Mouse (Mus musculus) liver, adult 2 months (tissue): ENCODE measurements around the gene Zfp523. TPM values are rescaled to one million over a fixed set of nuclear protein-coding genes. Genes with fewer than 3 reads are reported as not detected.
A peak's percentile ranks its signal among the peaks of the same experiment; 100 is the strongest.

Experiments used
- DNase-seq: peaks from one replicate; pipeline ENCODE4 v3.0.0-alpha.2; 2011; ENCODE audit warnings: low read depth, low spot score; ENCODE audit errors: extremely low read depth
- H3K27ac ChIP-seq: fragments of 200-500 bp; replicated peaks from 2 replicates; pipeline ENCODE4 v1.5.1; 2012; ENCODE audit warnings: low read depth, mild to moderate bottlenecking, control low read depth, inconsistent platforms, low read length; ENCODE audit not compliant: insufficient read depth
- H3K27me3 ChIP-seq: fragments of 200-500 bp; 2 replicates; pipeline ENCODE4 v1.6.1; 2012; ENCODE audit warnings: mild to moderate bottlenecking, moderate library complexity, low read length, inconsistent platforms; ENCODE audit not compliant: control insufficient read depth, insufficient read depth
- H3K36me3 ChIP-seq: fragments of 200-500 bp; 2 replicates; pipeline ENCODE4 v1.6.1; 2012; ENCODE audit warnings: low read length, inconsistent platforms; ENCODE audit not compliant: control insufficient read depth, insufficient read depth
- H3K4me1 ChIP-seq: fragments of 200-500 bp; 2 replicates; pipeline ENCODE4 v1.6.1; 2011; ENCODE audit warnings: low read length; ENCODE audit not compliant: control insufficient read depth, insufficient read depth
- H3K4me3 ChIP-seq: fragments of 200-500 bp; 2 replicates; pipeline ENCODE4 v1.5.1; 2011; ENCODE audit warnings: low read depth, mild to moderate bottlenecking, control low read depth, low read length, moderate library complexity; ENCODE audit not compliant: insufficient read depth
- H3K79me2 ChIP-seq: fragments of 200-500 bp; 2 replicates; pipeline ENCODE4 v1.6.1; 2012; ENCODE audit warnings: inconsistent platforms, mild to moderate bottlenecking, low read length, moderate library complexity; ENCODE audit not compliant: control insufficient read depth, insufficient read depth
- H3K9ac ChIP-seq: fragments of 200-500 bp; 2 replicates; pipeline ENCODE4 v1.6.1; 2012; ENCODE audit warnings: low read depth, mild to moderate bottlenecking, control low read depth, inconsistent platforms, low read length
- CTCF ChIP-seq: fragments of 200-500 bp; IDR thresholded peaks from 2 replicates; pipeline ENCODE4 v1.5.1; 2011; ENCODE audit warnings: low read depth, low read length, control low read depth
- POLR2A ChIP-seq: fragments of 200-500 bp; IDR thresholded peaks from 2 replicates; pipeline ENCODE4 v1.6.1; 2011; ENCODE audit warnings: low read length, control low read depth; ENCODE audit not compliant: insufficient read depth; ENCODE audit errors: extremely low read depth
- WGBS: fragments of 180-500 bp; shearing (Covaris S2); methylation state at CpG from one replicate; pipeline ENCODE4 v1.1.7; 2018; 5-methylcytosine and 5-hydroxymethylcytosine counted together
- polyA plus RNA-seq: library from polyadenylated mRNA; depleted of rRNA; stranded (reverse); fragments of >200 nt; gene quantifications from 2 replicates; pipeline ENCODE4 v1.2.3, GENCODE M21; 2012
- total RNA-seq: library from RNA; depleted of rRNA; stranded (reverse); fragments of >200 nt; gene quantifications from 2 replicates; pipeline ENCODE4 v1.2.3, GENCODE M21; 2014

Gene Zfp523
- total and polyA plus RNA-seq, 2 experiments, result 10.4 to 33.6 TPM

GRCm38 (mm10) chr17:28237874-28238273 is 60.9 kb downstream of the Zfp523 start:
- Histone ChIP-seq H3K27ac (no peak overlapping the region), H3K79me2 (peaks cover 32% of the 10 kb centered on the region), H3K9ac (no peak overlapping the region), H3K27me3 (no peaks in the 10 kb centered on the region), H3K36me3 (no peaks in the 10 kb centered on the region), H3K4me3 (no peak overlapping the region), H3K4me1 (peaks cover 38% of the 10 kb centered on the region)
- DNase-seq, result no peak
- TF ChIP-seq POLR2A (no peak), CTCF (no peak)
- 78% methylated on average over 6 of the region's 6 CpGs for WGBS

- peak; percentile 92 for DNase-seq
- H3K27ac ChIP-seq, result no peak overlapping the region
- no peak overlapping the region for H3K9ac ChIP-seq
- peaks cover 33% of the 10 kb centered on the region for H3K4me1 ChIP-seq
- TF ChIP-seq POLR2A (no peak), CTCF (no peak)
- no peaks in the 10 kb centered on the region for H3K27me3 ChIP-seq
- H3K4me3 ChIP-seq, result no peak overlapping the region
- 39% methylated on average over 5 of the region's 5 CpGs for WGBS
- H3K79me2 ChIP-seq, result peaks cover 43% of the 10 kb centered on the region
- H3K36me3 ChIP-seq, result no peaks in the 10 kb centered on the region
These were observed 63.9 kb downstream of the Zfp523 start for GRCm38 (mm10) chr17:28240846-28241245.

- no peak overlapping the region for H3K27ac ChIP-seq
- 91% methylated on average over 6 of the region's 6 CpGs for WGBS
- no peaks in the 10 kb centered on the region for H3K27me3 ChIP-seq
- TF ChIP-seq CTCF (no peak), POLR2A (no peak)
- H3K4me3 ChIP-seq, result no peak overlapping the region
- peaks cover 27% of the 10 kb centered on the region for H3K4me1 ChIP-seq
- no peaks in the 10 kb centered on the region for H3K36me3 ChIP-seq
- no peak for DNase-seq
- no peak overlapping the region for H3K9ac ChIP-seq
- peaks cover 47% of the 10 kb centered on the region for H3K79me2 ChIP-seq
These were observed 65.4 kb downstream of the Zfp523 start for GRCm38 (mm10) chr17:28242296-28242695.

GRCm38 (mm10) chr17:28244214-28244613 is 67.3 kb downstream of the Zfp523 start:
- Histone ChIP-seq H3K79me2 (peaks cover 37% of the 10 kb centered on the region), H3K27me3 (no peaks in the 10 kb centered on the region), H3K27ac (no peak overlapping the region), H3K4me3 (no peak overlapping the region), H3K4me1 (peaks cover 24% of the 10 kb centered on the region), H3K36me3 (no peaks in the 10 kb centered on the region), H3K9ac (no peak overlapping the region)
- WGBS, result 73% methylated on average over 6 of the region's 6 CpGs
- TF ChIP-seq POLR2A (no peak), CTCF (no peak)
- DNase-seq, result no peak

- H3K4me3 ChIP-seq, result no peak overlapping the region
- no peaks in the 10 kb centered on the region for H3K36me3 ChIP-seq
- no peak for TF ChIP-seq CTCF
- TF ChIP-seq POLR2A, result no peak
- H3K27ac ChIP-seq, result no peak overlapping the region
- H3K27me3 ChIP-seq, result no peaks in the 10 kb centered on the region
- H3K4me1 ChIP-seq, result peaks cover 24% of the 10 kb centered on the region
- H3K9ac ChIP-seq, result no peak overlapping the region
- DNase-seq, result peak; percentile 50
- WGBS, result 48% methylated on average over 6 of the region's 6 CpGs
- H3K79me2 ChIP-seq, result peaks cover 37% of the 10 kb centered on the region
These were observed 67.8 kb downstream of the Zfp523 start for GRCm38 (mm10) chr17:28244714-28245113.

GRCm38 (mm10) chr17:28246640-28247039 is 69.7 kb downstream of the Zfp523 start:
- H3K9ac ChIP-seq, result no peak overlapping the region
- H3K4me1 ChIP-seq, result peaks cover 18% of the 10 kb centered on the region
- no peaks in the 10 kb centered on the region for H3K27me3 ChIP-seq
- 34% methylated on average over 11 of the region's 11 CpGs for WGBS
- H3K4me3 ChIP-seq, result no peak overlapping the region
- DNase-seq, result peak; percentile 27
- no peak; the same call in 1 of the 2 replicates for TF ChIP-seq CTCF
- TF ChIP-seq POLR2A, result no peak
- peaks cover 32% of the 10 kb centered on the region for H3K79me2 ChIP-seq
- no peak overlapping the region for H3K27ac ChIP-seq
- H3K36me3 ChIP-seq, result no peaks in the 10 kb centered on the region

GRCm38 (mm10) chr17:28247613-28248012 is 70.7 kb downstream of the Zfp523 start:
- peaks cover 32% of the 10 kb centered on the region; the same call in 1 of the 2 replicates for H3K79me2 ChIP-seq
- H3K36me3 ChIP-seq, result no peaks in the 10 kb centered on the region
- TF ChIP-seq POLR2A (no peak), CTCF (no peak)
- DNase-seq, result no peak
- H3K9ac ChIP-seq, result no peak overlapping the region
- H3K27ac ChIP-seq, result no peak overlapping the region
- H3K4me3 ChIP-seq, result no peak overlapping the region
- WGBS, result 61% methylated on average over 6 of the region's 6 CpGs
- no peaks in the 10 kb centered on the region for H3K27me3 ChIP-seq
- peaks cover 18% of the 10 kb centered on the region for H3K4me1 ChIP-seq
